Mouse (Mus musculus) liver, postnatal 0 days (tissue): Measurements from ENCODE around the gene Smco1. TPM values are rescaled to one million over a fixed set of nuclear protein-coding genes. Genes with fewer than 3 reads are reported as not detected.

Experiments used
- ATAC-seq: fragments of 200-750 bp; cut with Nextera tagmentation; 2 replicates; pipeline ENCODE4 v1.8.0; 2017; ENCODE audit warnings: mild to moderate bottlenecking, moderate library complexity
- DNase-seq: peaks from one replicate; pipeline ENCODE4 v3.0.0-alpha.2; 2016
- H3K27ac ChIP-seq: fragments of 300-500 bp; sonication (generic); 2 replicates; pipeline ENCODE4 v1.5.1; 2014; ENCODE audit warnings: antibody characterized with exemption, moderate library complexity, mild to moderate bottlenecking, low read depth
- H3K27me3 ChIP-seq: fragments of 300-500 bp; sonication (generic); 2 replicates; pipeline ENCODE4 v1.6.1; 2014; ENCODE audit warnings: low read length, control low read depth, mixed read lengths; ENCODE audit not compliant: insufficient read depth
- H3K36me3 ChIP-seq: fragments of 300-500 bp; sonication (generic); replicated peaks from 2 replicates; pipeline ENCODE4 v1.6.1; 2014; ENCODE audit warnings: mild to moderate bottlenecking, control low read depth, low read length, moderate library complexity, mixed read lengths; ENCODE audit not compliant: insufficient read depth
- H3K4me1 ChIP-seq: fragments of 300-500 bp; sonication (generic); 2 replicates; pipeline ENCODE4 v1.6.1; 2014; ENCODE audit warnings: antibody characterized with exemption, mild to moderate bottlenecking, control low read depth; ENCODE audit not compliant: insufficient read depth
- H3K4me2 ChIP-seq: fragments of 300-500 bp; sonication (generic); 2 replicates; pipeline ENCODE4 v1.6.1; 2014; ENCODE audit warnings: low read depth, mild to moderate bottlenecking, low read length, moderate library complexity, mixed read lengths
- H3K4me3 ChIP-seq: fragments of 300-500 bp; sonication (generic); 2 replicates; pipeline ENCODE4 v1.5.1; 2014; ENCODE audit warnings: low read depth, low read length
- H3K9ac ChIP-seq: fragments of 300-500 bp; sonication (generic); replicated peaks from 2 replicates; pipeline ENCODE4 v1.6.1; 2014; ENCODE audit warnings: mild to moderate bottlenecking, moderate library complexity
- H3K9me3 ChIP-seq: fragments of 300-500 bp; sonication (generic); 2 replicates; pipeline ENCODE4 v1.6.1; 2016; ENCODE audit warnings: mild to moderate bottlenecking, control low read depth, low read length, mixed read lengths
- CTCF ChIP-seq: sonication (generic); IDR thresholded peaks from 2 replicates; pipeline ENCODE4 v1.5.1; 2016; ENCODE audit warnings: antibody characterized with exemption, low read depth
- EP300 ChIP-seq: IDR thresholded peaks from 2 replicates; pipeline ENCODE4 v1.6.1; 2016; ENCODE audit warnings: antibody characterized with exemption, low read depth, mild to moderate bottlenecking
- WGBS: fragments of 180-500 bp; shearing (Covaris S2); extraction: QIAGEN DNeasy Blood & Tissue Kit; methylation state at CpG from one replicate; pipeline ENCODE4 v1.1.7; 2014; ENCODE audit not compliant: insufficient replicate concordance; 5-methylcytosine and 5-hydroxymethylcytosine counted together
- microRNA counts: library from miRNA; unstranded; fragments of <30 nt; microRNA quantifications from one replicate; lab custom pipeline; 2015
- microRNA-seq: library from miRNA; unstranded; fragments of <30 nt; microRNA quantifications from one replicate; pipeline ENCODE4, GENCODE M21; 2016
- polyA plus RNA-seq: library from polyadenylated mRNA; unstranded; fragments of >200 nt; fragmentation: Nextera tagmentation; extraction: Ambion mirVana; gene quantifications from 2 replicates; pipeline ENCODE4 v1.2.1, GENCODE M21; 2015

Gene Smco1
- polyA plus RNA-seq, 1 experiment from 2014 or later = not detected

DNA sequence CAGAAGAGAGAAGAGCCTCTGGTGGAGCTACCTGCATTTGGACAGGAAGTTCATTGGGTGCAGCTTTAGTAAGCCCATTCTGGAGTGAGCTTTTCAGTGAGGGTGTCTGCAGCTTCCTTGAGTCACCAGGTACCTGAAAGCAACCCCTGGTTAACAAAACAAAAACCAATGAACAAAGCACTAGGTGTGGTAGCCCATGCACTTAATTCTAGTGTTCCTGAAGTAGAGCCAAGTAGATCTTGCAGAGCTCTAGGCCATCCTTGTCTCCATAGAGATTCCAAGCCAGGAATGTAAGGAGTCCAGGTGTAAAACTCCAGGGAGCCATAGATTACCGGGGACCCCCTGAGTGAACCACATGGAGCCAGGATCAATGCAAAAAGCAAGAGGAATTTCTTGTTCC, 31.8 kb downstream of the Smco1 start:
- no peak for ATAC-seq
- Histone ChIP-seq H3K4me1 (no peaks in the 10 kb centered on the region), H3K36me3 (peaks cover 29% of the 10 kb centered on the region), H3K4me2 (no peak overlapping the region), H3K9me3 (no peaks in the 10 kb centered on the region), H3K27me3 (no peaks in the 10 kb centered on the region), H3K9ac (no peak overlapping the region), H3K27ac (no peak overlapping the region), H3K4me3 (no peak overlapping the region)
- no peak for DNase-seq
- 79% methylated on average over 1 of the region's 1 CpGs for WGBS
- TF ChIP-seq EP300 = no peak
- TF ChIP-seq CTCF = no peak

DNA sequence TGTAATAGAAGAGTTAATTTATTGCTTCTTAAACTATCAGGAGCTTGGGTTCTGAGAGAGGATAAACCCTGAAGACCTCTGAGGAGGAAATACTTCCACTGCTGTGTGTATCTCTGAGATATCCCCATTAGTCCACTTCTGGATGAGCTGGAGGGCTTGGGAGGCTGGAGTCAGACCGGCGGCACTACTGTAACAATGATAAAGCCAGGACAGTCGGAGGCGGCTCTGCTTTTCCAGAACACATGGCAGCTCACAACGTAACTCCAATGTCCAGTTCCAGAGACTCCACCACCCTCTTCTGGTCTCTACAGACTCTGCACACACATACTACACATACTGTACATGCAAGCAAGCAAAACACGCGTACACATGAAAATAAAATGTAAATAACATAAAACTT, 32.6 kb downstream of the Smco1 start:
- Histone ChIP-seq H3K4me2 (no peak overlapping the region), H3K36me3 (peaks cover 21% of the 10 kb centered on the region), H3K27me3 (no peaks in the 10 kb centered on the region), H3K9ac (no peak overlapping the region), H3K4me3 (no peak overlapping the region), H3K9me3 (no peaks in the 10 kb centered on the region), H3K4me1 (no peaks in the 10 kb centered on the region), H3K27ac (no peak overlapping the region)
- ATAC-seq = no peak
- 88% methylated on average over 7 of the region's 7 CpGs for WGBS
- DNase-seq = no peak
- TF ChIP-seq EP300 (no peak), CTCF (no peak)

GRCm38 (mm10) chr16:32311970-32312369, 40.7 kb downstream of the Smco1 start:
- no peak overlapping the region for H3K4me3 ChIP-seq
- H3K4me2 ChIP-seq = no peak overlapping the region
- DNase-seq (no peak), ATAC-seq (no peak)
- H3K9ac ChIP-seq = no peak overlapping the region
- H3K27ac ChIP-seq = no peak overlapping the region
- H3K9me3 ChIP-seq = no peaks in the 10 kb centered on the region
- TF ChIP-seq CTCF (no peak), EP300 (no peak)
- H3K27me3 ChIP-seq = no peaks in the 10 kb centered on the region
- no peaks in the 10 kb centered on the region for H3K4me1 ChIP-seq
- H3K36me3 ChIP-seq = no peaks in the 10 kb centered on the region
- WGBS = 79% methylated on average over 4 of the region's 4 CpGs

DNA sequence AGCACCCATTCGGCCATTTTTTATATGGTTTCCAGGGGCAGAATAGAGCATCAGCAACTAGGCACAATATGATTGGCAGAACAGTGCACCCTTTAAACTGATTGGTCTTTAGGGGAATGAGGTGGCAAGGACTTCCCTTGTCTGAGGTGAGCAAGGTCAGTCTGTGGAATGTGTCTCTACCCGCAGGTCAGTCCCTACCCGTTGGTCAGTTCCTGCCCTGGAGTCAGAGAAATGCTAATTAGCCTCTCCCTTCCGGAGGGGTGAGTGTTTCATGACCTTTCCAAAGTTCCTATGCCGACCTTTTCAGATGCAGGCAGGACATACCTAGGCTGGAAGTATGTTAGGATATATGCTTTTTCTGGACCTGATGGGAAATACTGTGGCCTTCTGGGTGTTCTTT, 41.1 kb downstream of the Smco1 start:
- DNase-seq (no peak), ATAC-seq (no peak)
- Histone ChIP-seq H3K4me1 (no peaks in the 10 kb centered on the region), H3K36me3 (no peaks in the 10 kb centered on the region), H3K27me3 (no peaks in the 10 kb centered on the region), H3K27ac (no peak overlapping the region), H3K4me3 (no peak overlapping the region), H3K4me2 (no peak overlapping the region), H3K9me3 (no peaks in the 10 kb centered on the region), H3K9ac (no peak overlapping the region)
- TF ChIP-seq CTCF (no peak), EP300 (no peak)
- WGBS = 51% methylated on average over 5 of the region's 5 CpGs

GRCm38 (mm10) chr16:32312859-32313258, 41.6 kb downstream of the Smco1 start:
- DNase-seq (no peak), ATAC-seq (no peak)
- no peaks in the 10 kb centered on the region for H3K27me3 ChIP-seq
- no peak overlapping the region for H3K27ac ChIP-seq
- 72% methylated on average over 4 of the region's 4 CpGs for WGBS
- no peaks in the 10 kb centered on the region for H3K4me1 ChIP-seq
- no peak overlapping the region for H3K4me2 ChIP-seq
- H3K4me3 ChIP-seq = no peak overlapping the region
- H3K9me3 ChIP-seq = no peaks in the 10 kb centered on the region
- H3K9ac ChIP-seq = no peak overlapping the region
- no peaks in the 10 kb centered on the region for H3K36me3 ChIP-seq
- TF ChIP-seq CTCF (no peak), EP300 (no peak)

GRCm38 (mm10) chr16:32316601-32317000, 45.3 kb downstream of the Smco1 start:
- Histone ChIP-seq H3K27ac (no peak overlapping the region), H3K36me3 (no peaks in the 10 kb centered on the region), H3K4me1 (no peaks in the 10 kb centered on the region), H3K9ac (no peak overlapping the region), H3K27me3 (no peaks in the 10 kb centered on the region), H3K9me3 (no peaks in the 10 kb centered on the region), H3K4me2 (no peak overlapping the region), H3K4me3 (no peak overlapping the region)
- DNase-seq = no peak
- no peak for ATAC-seq
- TF ChIP-seq EP300 (no peak), CTCF (no peak)
- WGBS = 85% methylated on average over 2 of the region's 2 CpGs

- TF ChIP-seq EP300 (no peak), CTCF (no peak)
- ATAC-seq (no peak), DNase-seq (no peak)
- WGBS = 32% methylated on average over 7 of the region's 7 CpGs
- Histone ChIP-seq H3K9me3 (no peaks in the 10 kb centered on the region), H3K4me2 (no peak overlapping the region), H3K9ac (no peak overlapping the region), H3K36me3 (no peaks in the 10 kb centered on the region), H3K4me3 (no peak overlapping the region), H3K4me1 (0 out of 2 replicates have a peak, but pooled peaks cover 4% of the 10 kb centered on the region), H3K27me3 (no peaks in the 10 kb centered on the region), H3K27ac (no peak overlapping the region)
Measured at GRCm38 (mm10) chr16:32323953-32324352, 52.7 kb downstream of the Smco1 start.

MicroRNA genes within 50 kb of the gene (microRNA counts, 519-probe panel; counts per million panel counts)
- not detected for microRNA mmu-miR-1946a (lab: Ali Mortazavi, UCI)

Small RNAs within 50 kb of the gene (microRNA-seq; reads per million reads assigned to microRNA genes)
- gene Mir1946a = not detected

Other genes starting within 250 kb of the Smco1 start
- 9.1 and 10.3 TPM in 2 replicates for gene Pak2, start 192.1 kb upstream of the Smco1 start, polyA plus RNA-seq
- 65.3 and 66.6 TPM in 2 replicates for gene Pigx, start 171.7 kb upstream of the Smco1 start, polyA plus RNA-seq
- gene Cep19, start 171.7 kb upstream of the Smco1 start, polyA plus RNA-seq = 5.3 and 5.4 TPM in 2 replicates
- 18.5 and 20.5 TPM in 2 replicates for gene Nrros, start 105.9 kb upstream of the Smco1 start, polyA plus RNA-seq
- 0.94 and 1.2 TPM in 2 replicates for gene Bex6, start 91.6 kb upstream of the Smco1 start, polyA plus RNA-seq
- gene Fbxo45, start 24.3 kb upstream of the Smco1 start, polyA plus RNA-seq = 3.1 and 3.4 TPM in 2 replicates
- gene Wdr53, start 24.2 kb upstream of the Smco1 start, polyA plus RNA-seq = 10.7 and 10.8 TPM in 2 replicates
- 8.7 and 10.7 TPM in 2 replicates for gene Rnf168, start 6.0 kb downstream of the Smco1 start, polyA plus RNA-seq
- gene Ubxn7, start 60.8 kb downstream of the Smco1 start, polyA plus RNA-seq = 4.7 and 4.8 TPM in 2 replicates
- not detected in 2 replicates for gene Tm4sf19, start 129.0 kb downstream of the Smco1 start, polyA plus RNA-seq
- gene Tctex1d2, start 148.2 kb downstream of the Smco1 start, polyA plus RNA-seq = 6.6 and 6.9 TPM in 2 replicates
- 25.4 and 32.9 TPM in 2 replicates for gene Pcyt1a, start 159.5 kb downstream of the Smco1 start, polyA plus RNA-seq
- gene Slc51a, start 216.4 kb downstream of the Smco1 start, polyA plus RNA-seq = 0.81 and 1.0 TPM in 2 replicates
- not detected in 2 replicates for gene Zdhhc19, start 224.8 kb downstream of the Smco1 start, polyA plus RNA-seq